ENCODE assay signal across 8 mouse cellular contexts in the genomic region with DNA sequence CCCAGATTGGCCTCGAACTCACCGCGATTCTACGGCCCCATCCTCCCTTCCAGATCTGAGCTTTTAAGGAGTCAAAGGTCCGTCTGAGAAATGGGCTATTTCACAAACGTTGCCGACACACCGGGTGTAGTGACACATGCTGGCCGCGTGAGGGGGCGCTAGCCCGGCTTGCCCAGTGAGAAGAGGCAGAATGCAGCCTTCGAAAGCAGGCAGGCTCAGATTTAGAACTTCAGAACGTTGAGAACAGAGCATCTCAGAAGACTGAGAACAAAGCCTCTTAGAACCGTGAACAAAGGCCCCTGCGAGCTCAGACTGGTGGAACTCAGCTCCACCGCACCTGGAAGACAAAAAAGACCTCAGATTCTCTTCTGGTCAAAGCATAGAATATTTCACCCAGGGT. TPM values are rescaled to one million over a fixed set of nuclear protein-coding genes. Genes with fewer than 3 reads are reported as not detected.
DNase-seq lines count a peak whose midpoint lies in the region; ATAC-seq and TF ChIP-seq lines count a peak whose summit lies in the region.

No protein-coding gene starts in this region.

- no peaks in the 10 kb centered on the region for H3K9me3 ChIP-seq in MEL (replicated peaks; ENCODE audit: insufficient read depth, low read length)
- no peaks in the 10 kb centered on the region for H3K9me3 ChIP-seq in lung, postnatal 0 days (ENCODE audit: low read length)

- peak; percentile 93 to 95 (median 94) for TF ChIP-seq CTCF in MEL (IDR thresholded peaks at IDR 0.05 in 2 of 3, conservative IDR thresholded peaks at IDR 0.05 in 1 of 3; ENCODE audit: control insufficient read depth in 1 of 3, insufficient read depth in 1 of 3, low read depth in 2 of 3, low read length in 3 of 3, poor library complexity in 1 of 3, severe bottlenecking in 1 of 3)
- TF ChIP-seq CTCF in lung, postnatal 0 days (IDR thresholded peaks at IDR 0.05): peak; percentile 97

- no peaks in the 10 kb centered on the region; the same call in 1 of the 2 replicates for H3K79me2 ChIP-seq in MEL (ENCODE audit: control insufficient read depth, insufficient read depth, low read length, poor library complexity)

- H3K27me3 ChIP-seq in MEL (ENCODE audit: control insufficient read depth in 1 of 2, insufficient read depth in 2 of 2, low read length in 2 of 2): no peaks in the 10 kb centered on the region
- 0 out of 2 replicates have a peak, but pooled peaks cover 6% of the 10 kb centered on the region for H3K27me3 ChIP-seq in lung, postnatal 0 days (replicated peaks; ENCODE audit: insufficient read depth, low read length)

- 3% methylated on average over 17 of the region's 17 CpGs for WGBS in lung, postnatal 0 days

- H3K4me3 ChIP-seq in MEL (ENCODE audit: control insufficient read depth in 1 of 2, insufficient read depth in 1 of 2, low read depth in 2 of 2, low read length in 2 of 2): peak overlapping the region; percentile 47 to 50
- peak overlapping the region; percentile 16; the same call in 1 of the 2 replicates for H3K4me3 ChIP-seq in lung, postnatal 0 days (ENCODE audit: low read depth, low read length)

- H3K9ac ChIP-seq in MEL (ENCODE audit: control insufficient read depth, low read depth, low read length, poor library complexity, severe bottlenecking): peak overlapping the region; percentile 29
- no peak overlapping the region; the same call in 1 of the 2 replicates for H3K9ac ChIP-seq in lung, postnatal 0 days (replicated peaks; ENCODE audit: low read depth)

- H3K4me1 ChIP-seq in MEL (ENCODE audit: control insufficient read depth in 1 of 2, insufficient read depth in 2 of 2, low read length in 2 of 2): no peaks in the 10 kb centered on the region; a peak in 1 of 4 replicates
- no peaks in the 10 kb centered on the region for H3K4me1 ChIP-seq in lung, postnatal 0 days (ENCODE audit: insufficient read depth, low read depth, low read length)

- peaks cover 0 to 4% of the 10 kb centered on the region in 2 experiments; a peak in 2 of 4 replicates for H3K36me3 ChIP-seq in MEL (ENCODE audit: control insufficient read depth in 1 of 2, insufficient read depth in 2 of 2, low read length in 2 of 2)
- 0 out of 2 replicates have a peak, but pooled peaks cover 3% of the 10 kb centered on the region for H3K36me3 ChIP-seq in lung, postnatal 0 days (ENCODE audit: insufficient read depth, low read length)

- no peak for TF ChIP-seq POLR2A in MEL (IDR thresholded peaks at IDR 0.05; ENCODE audit: control insufficient read depth in 1 of 2, insufficient read depth in 1 of 2, low read depth in 1 of 2, low read length in 2 of 2, poor library complexity in 1 of 2)

- H3K27ac ChIP-seq in MEL (ENCODE audit: control insufficient read depth, low read depth, low read length): peak overlapping the region; percentile 11
- H3K27ac ChIP-seq in lung, postnatal 0 days (ENCODE audit: low read length): peak overlapping the region; percentile 84

- peak; percentile 46 to 63; a peak in 3 of 4 replicates for ATAC-seq in hematopoietic stem cell, adult 5-6 weeks (replicated peaks in 1 of 2; ENCODE audit: insufficient read depth in 1 of 2, low FRiP score in 2 of 2, low TSS enrichment in 1 of 2, low read depth in 1 of 2, poor library complexity in 2 of 2, severe bottlenecking in 2 of 2)
- ATAC-seq in lung, postnatal 0 days: peak; percentile 15

- DNase-seq in MEL (ENCODE audit: low read depth, low spot score): peak; percentile 86
- DNase-seq in cerebellum, adult 8-10 months: peak; percentile 79
- DNase-seq in forelimb bud, embryonic 11.5 days (ENCODE audit: low read depth, low spot score): peak; percentile 84
- DNase-seq in layer of hippocampus, adult 9-11 months: peak; percentile 85
- peak; percentile 90 for DNase-seq in lung, postnatal 0 days (ENCODE audit: low spot score)
- peak; percentile 62 for DNase-seq in ovary, postnatal 10 days (ENCODE audit: low spot score)
- DNase-seq in thymus, postnatal 25 days: peak; percentile 81

- H3K4me2 ChIP-seq in lung, postnatal 0 days (replicated peaks; ENCODE audit: low read depth, low read length): peak overlapping the region; percentile 36

- TF ChIP-seq RAD21 in MEL (IDR thresholded peaks at IDR 0.05; ENCODE audit: low read depth, low read length): peak; percentile 75

- TF ChIP-seq EP300 in MEL (IDR thresholded peaks at IDR 0.05; ENCODE audit: low read depth in 1 of 2, low read length in 2 of 2): no peak
- TF ChIP-seq EP300 in lung, postnatal 0 days (IDR thresholded peaks at IDR 0.05): no peak

TF ChIP-seq in MEL, 35 proteins besides CTCF, POLR2A, EP300 and RAD21:
- TF ChIP-seq MYB (IDR thresholded peaks at IDR 0.05; ENCODE audit: low read depth, low read length) (no peak), TBP (IDR thresholded peaks at IDR 0.05; ENCODE audit: low read depth, low read length) (no peak), SIN3A (IDR thresholded peaks at IDR 0.05; ENCODE audit: low read length) (peak; percentile 32), JUND (IDR thresholded peaks at IDR 0.05; ENCODE audit: low read depth, low read length) (no peak), USF1 (IDR thresholded peaks at IDR 0.05; ENCODE audit: low read depth, low read length) (no peak), E2F4 (IDR thresholded peaks at IDR 0.05; ENCODE audit: borderline replicate concordance, low read depth, low read length) (no peak), MYC (IDR thresholded peaks at IDR 0.05; ENCODE audit: low read depth, low read length) (no peak), SMC3 (IDR thresholded peaks at IDR 0.05; ENCODE audit: low read depth, low read length) (peak; percentile 85), ZC3H11A (IDR thresholded peaks at IDR 0.05; ENCODE audit: low read depth, low read length) (peak; percentile 63), ZKSCAN1 (IDR thresholded peaks at IDR 0.05; ENCODE audit: low read depth, low read length) (no peak), RCOR1 (IDR thresholded peaks at IDR 0.05; ENCODE audit: low read depth, low read length) (no peak)
TF ChIP-seq in MEL: peak in this region for 3.

RNA-seq across cellular contexts. Expression of gene Dact3, which starts 0.9 kb away (rescaled TPM):
- 0.31 and 0.49 TPM in 2 replicates for total RNA-seq in MEL (2012; rRNA removed)
- 1 to 10 TPM in 1 of 2 experiments, not detected in 1; 2.1 TPM for polyA plus RNA-seq in MEL (2012; ENCODE audit: insufficient read depth in 1 of 2, insufficient read length in 2 of 2, low read depth in 1 of 2, low replicate concordance in 2 of 2, missing spikeins in 1 of 2)
- total RNA-seq in hematopoietic stem cell, adult 5-6 weeks (2017): 0.99 TPM in 1 of 2 replicates, not detected in the other
- polyA plus RNA-seq in lung, postnatal 0 days (2015; fragmentation: Nextera tagmentation; extraction: Ambion mirVana): 4.2 and 4.3 TPM in 2 replicates

RNA-seq across cellular contexts. Expression of gene Gng8, which starts 17.4 kb away (rescaled TPM):
- 0.39 TPM in 1 of 2 replicates, not detected in the other for total RNA-seq in MEL (2012; rRNA removed)
- polyA plus RNA-seq in MEL (2012; ENCODE audit: insufficient read depth in 1 of 2, insufficient read length in 2 of 2, low read depth in 1 of 2, low replicate concordance in 2 of 2, missing spikeins in 1 of 2): 1 to 10 TPM in 1 of 2 experiments, not detected in 1; 2.2 TPM
- 0.25 TPM in 1 of 2 replicates, not detected in the other for total RNA-seq in hematopoietic stem cell, adult 5-6 weeks (2017)
- polyA plus RNA-seq in lung, postnatal 0 days (2015; fragmentation: Nextera tagmentation; extraction: Ambion mirVana): 5.2 and 6.6 TPM in 2 replicates

RNA-seq across cellular contexts. Expression of gene Prkd2, which starts 31.5 kb away (rescaled TPM):
- total RNA-seq in MEL (2012; rRNA removed): 2.1 and 2.9 TPM in 2 replicates
- 1 to 10 TPM in 1 of 2 experiments, not detected in 1; 8.7 TPM for polyA plus RNA-seq in MEL (2012; ENCODE audit: insufficient read depth in 1 of 2, insufficient read length in 2 of 2, low read depth in 1 of 2, low replicate concordance in 2 of 2, missing spikeins in 1 of 2)
- 22.3 and 30.6 TPM in 2 replicates for total RNA-seq in hematopoietic stem cell, adult 5-6 weeks (2017)
- 26.1 and 29.0 TPM in 2 replicates for polyA plus RNA-seq in lung, postnatal 0 days (2015; fragmentation: Nextera tagmentation; extraction: Ambion mirVana)

RNA-seq across cellular contexts. Expression of gene Ptgir, which starts 32.1 kb away (rescaled TPM):
- 19.6 and 22.8 TPM in 2 replicates for total RNA-seq in MEL (2012; rRNA removed)
- polyA plus RNA-seq in MEL (2012; ENCODE audit: insufficient read depth in 1 of 2, insufficient read length in 2 of 2, low read depth in 1 of 2, low replicate concordance in 2 of 2, missing spikeins in 1 of 2): 10 to 100 TPM in 1 of 2 experiments, not detected in 1; 23.7 TPM
- total RNA-seq in hematopoietic stem cell, adult 5-6 weeks (2017): 1.3 and 3.7 TPM in 2 replicates
- 2.0 and 2.4 TPM in 2 replicates for polyA plus RNA-seq in lung, postnatal 0 days (2015; fragmentation: Nextera tagmentation; extraction: Ambion mirVana)

RNA-seq across cellular contexts. Expression of gene Calm3, which starts 49.7 kb away (rescaled TPM):
- 450 and 482 TPM in 2 replicates for total RNA-seq in MEL (2012; rRNA removed)
- polyA plus RNA-seq in MEL (2012; ENCODE audit: insufficient read depth in 1 of 2, insufficient read length in 2 of 2, low read depth in 1 of 2, low replicate concordance in 2 of 2, missing spikeins in 1 of 2): 1,000 to 10,000 TPM in 1 of 2 experiments, 100 to 1,000 TPM in 1; 515 to 1,030 TPM
- 391 and 520 TPM in 2 replicates for total RNA-seq in hematopoietic stem cell, adult 5-6 weeks (2017)
- polyA plus RNA-seq in lung, postnatal 0 days (2015; fragmentation: Nextera tagmentation; extraction: Ambion mirVana): 61.7 and 63.6 TPM in 2 replicates

Comparison
In these comparisons a context has a peak if more than half of its experiments do, and no peak if none do; other contexts are left out.
1. Peak in every context shown above with its lines: DNase-seq, ATAC-seq, H3K4me3 ChIP-seq and H3K27ac ChIP-seq.